Mouse (Mus musculus): ENCODE results near the gene Ppm1m.

DNA sequence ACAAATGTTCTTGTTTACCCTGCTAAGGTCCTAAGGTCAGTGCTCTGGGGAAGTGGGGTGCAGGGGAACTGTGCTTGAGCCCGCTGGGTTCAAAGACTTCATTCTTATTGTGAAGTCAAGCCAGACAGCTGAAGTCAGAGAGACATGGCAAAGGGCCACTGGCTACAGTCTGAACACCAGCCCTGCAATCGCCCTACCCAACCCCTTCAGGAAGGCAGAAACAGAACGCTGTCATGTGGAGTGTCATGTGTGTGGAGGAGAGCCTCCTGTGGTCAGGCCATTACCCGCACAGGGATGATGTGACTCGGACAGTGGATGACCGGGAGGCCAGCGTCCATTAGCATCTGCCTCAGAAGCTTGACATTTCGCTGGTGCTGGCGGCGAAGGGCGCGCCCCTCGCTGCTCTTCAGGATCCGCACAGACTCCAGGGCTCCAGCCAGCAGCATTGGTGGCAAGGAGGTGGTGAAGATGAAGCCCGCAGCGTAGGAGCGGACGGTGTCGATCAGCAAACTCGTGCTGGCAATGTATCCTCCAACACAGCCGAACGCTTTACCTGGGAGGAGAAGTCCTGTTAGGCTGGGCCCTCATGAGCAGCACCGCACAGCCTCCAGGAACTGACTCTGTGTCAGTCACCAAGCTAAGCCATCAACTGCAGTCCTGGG, 36.7 kb upstream of the Ppm1m start:
- TF ChIP-seq POLR2A (IDR thresholded peaks at IDR 0.05; ENCODE audit: insufficient read length, low read depth) = no peak
- TF ChIP-seq REST (IDR thresholded peaks at IDR 0.05; ENCODE audit: insufficient read depth, insufficient read length) = no peak
- no peak for TF ChIP-seq MAX (IDR thresholded peaks at IDR 0.05; ENCODE audit: low read depth)
- TF ChIP-seq POLR2AphosphoS2 (IDR thresholded peaks at IDR 0.05; ENCODE audit: insufficient read length, low read depth) = no peak

Measured in myocyte (in vitro differentiated cells).